Mouse (Mus musculus): ENCODE measurements around the gene Abhd8. TPM values are rescaled to one million over a fixed set of nuclear protein-coding genes. Genes with fewer than 3 reads are reported as not detected.

The Abhd8 gene
- polyA plus RNA-seq, 1 experiment from 2014 or later: 99.3 TPM

GRCm38 (mm10) chr8:71475702-71476075 lies 12.2 kb upstream of the Abhd8 start:
- Histone ChIP-seq H3K4me1 (peaks cover 23% of the 10 kb centered on the region), H3K4me2 (peak overlapping the region; percentile 90), H3K36me3 (replicated peaks) (peaks cover 76% of the 10 kb centered on the region), H3K4me3 (replicated peaks) (peak overlapping the region; percentile 64), H3K27me3 (no peaks in the 10 kb centered on the region), H3K27ac (peak overlapping the region; percentile 90; the same call in 1 of the 2 replicates), H3K9ac (peak overlapping the region; percentile 72; the same call in 1 of the 2 replicates), H3K9me3 (no peaks in the 10 kb centered on the region)
- ATAC-seq (ENCODE audit: low FRiP score): peak; percentile 23
- WGBS: 30% methylated on average over 4 of the region's 4 CpGs

DNA sequence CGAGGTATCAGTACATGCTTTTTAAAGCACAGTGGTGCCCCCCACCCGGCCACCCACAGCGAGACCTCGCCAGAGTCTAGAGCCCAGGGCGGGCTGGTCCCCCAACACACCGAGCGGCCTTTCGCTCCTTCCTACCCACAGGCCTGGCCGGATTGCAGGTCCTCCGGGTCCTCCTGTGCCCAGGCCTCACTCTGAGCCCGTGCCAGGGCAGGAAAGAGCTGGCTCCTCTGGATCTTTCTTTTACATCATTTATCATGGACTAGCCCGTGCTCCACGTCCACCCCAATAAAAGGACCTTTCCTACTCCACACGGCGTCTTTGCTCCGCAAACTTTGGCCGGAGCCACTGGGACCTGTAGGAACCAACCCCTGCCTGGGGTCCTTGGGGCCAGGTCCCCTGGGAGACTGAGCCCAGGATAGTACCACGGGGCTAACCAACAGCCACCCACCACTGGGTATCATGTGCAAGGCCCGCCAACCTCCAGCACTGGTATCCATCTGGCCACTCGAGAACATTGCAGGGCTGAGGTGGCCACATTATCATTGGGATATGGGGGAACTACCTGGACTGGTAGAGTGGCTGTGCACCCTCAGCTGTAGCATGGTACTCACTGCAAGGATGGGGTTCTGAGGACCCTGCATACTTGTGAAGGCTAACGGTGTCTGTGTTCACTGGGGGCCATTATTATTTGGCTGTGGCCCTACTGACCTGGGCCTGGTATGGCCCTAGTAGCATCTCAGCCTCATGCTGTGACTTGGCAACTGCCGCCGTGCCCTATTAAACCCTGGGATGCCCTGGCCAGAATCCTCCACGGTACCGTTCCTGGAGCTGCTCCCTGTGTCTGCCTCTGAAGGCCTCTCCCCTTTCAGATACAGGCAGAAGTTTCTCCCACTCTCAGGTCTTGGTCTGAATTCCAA lies 11.6 kb upstream of the Abhd8 start:
- Histone ChIP-seq H3K36me3 (replicated peaks) (peaks cover 70% of the 10 kb centered on the region), H3K27me3 (no peaks in the 10 kb centered on the region), H3K27ac (no peak overlapping the region), H3K4me2 (peak overlapping the region; percentile 90; the same call in 1 of the 2 replicates), H3K9ac (no peak overlapping the region), H3K4me1 (peaks cover 29% of the 10 kb centered on the region), H3K4me3 (replicated peaks) (no peak overlapping the region), H3K9me3 (no peaks in the 10 kb centered on the region)
- no peak for ATAC-seq (ENCODE audit: low FRiP score)
- WGBS: 91% methylated on average over 25 of the region's 25 CpGs

- WGBS: 94% methylated on average over 18 of the region's 18 CpGs
- Histone ChIP-seq H3K9ac (no peak overlapping the region), H3K4me1 (peaks cover 34% of the 10 kb centered on the region), H3K27me3 (no peaks in the 10 kb centered on the region), H3K36me3 (replicated peaks) (peaks cover 63% of the 10 kb centered on the region), H3K27ac (no peak overlapping the region), H3K4me3 (replicated peaks) (no peak overlapping the region), H3K4me2 (no peak overlapping the region), H3K9me3 (no peaks in the 10 kb centered on the region)
- ATAC-seq (ENCODE audit: low FRiP score): no peak
Measured at GRCm38 (mm10) chr8:71474344-71474743, 10.9 kb upstream of the Abhd8 start.

- no peak for ATAC-seq (ENCODE audit: low FRiP score)
- peaks cover 50% of the 10 kb centered on the region for H3K36me3 ChIP-seq (replicated peaks)
- H3K4me2 ChIP-seq: no peak overlapping the region
- WGBS: 82% methylated on average over 8 of the region's 8 CpGs
- H3K27ac ChIP-seq: no peak overlapping the region
- no peak overlapping the region for H3K4me3 ChIP-seq (replicated peaks)
- peaks cover 37% of the 10 kb centered on the region for H3K4me1 ChIP-seq
- no peak overlapping the region for H3K9ac ChIP-seq
- H3K9me3 ChIP-seq: no peaks in the 10 kb centered on the region
- no peaks in the 10 kb centered on the region for H3K27me3 ChIP-seq
Measured at GRCm38 (mm10) chr8:71472601-71473386, 9.3 kb upstream of the Abhd8 start.

GRCm38 (mm10) chr8:71471861-71472260 lies 8.4 kb upstream of the Abhd8 start:
- no peak overlapping the region for H3K9ac ChIP-seq
- WGBS: 96% methylated on average over 17 of the region's 17 CpGs
- H3K36me3 ChIP-seq (replicated peaks): peaks cover 47% of the 10 kb centered on the region
- H3K4me2 ChIP-seq: no peak overlapping the region
- H3K4me3 ChIP-seq (replicated peaks): no peak overlapping the region
- H3K27ac ChIP-seq: no peak overlapping the region
- peaks cover 27% of the 10 kb centered on the region for H3K4me1 ChIP-seq
- H3K27me3 ChIP-seq: no peaks in the 10 kb centered on the region
- ATAC-seq (ENCODE audit: low FRiP score): no peak
- no peaks in the 10 kb centered on the region for H3K9me3 ChIP-seq

GRCm38 (mm10) chr8:71470913-71471255 lies 7.4 kb upstream of the Abhd8 start:
- WGBS: 90% methylated on average over 5 of the region's 5 CpGs
- H3K4me1 ChIP-seq: peaks cover 23% of the 10 kb centered on the region
- no peak overlapping the region for H3K27ac ChIP-seq
- H3K4me3 ChIP-seq (replicated peaks): no peak overlapping the region
- no peaks in the 10 kb centered on the region for H3K27me3 ChIP-seq
- H3K4me2 ChIP-seq: no peak overlapping the region
- H3K9me3 ChIP-seq: no peaks in the 10 kb centered on the region
- H3K36me3 ChIP-seq (replicated peaks): peaks cover 51% of the 10 kb centered on the region
- H3K9ac ChIP-seq: no peak overlapping the region; the same call in 1 of the 2 replicates
- ATAC-seq (ENCODE audit: low FRiP score): no peak

- H3K4me2 ChIP-seq: peak overlapping the region; percentile 93
- ATAC-seq (ENCODE audit: low FRiP score): no peak
- H3K36me3 ChIP-seq (replicated peaks): peaks cover 51% of the 10 kb centered on the region
- H3K27me3 ChIP-seq: no peaks in the 10 kb centered on the region
- peak overlapping the region; percentile 88; the same call in 1 of the 2 replicates for H3K27ac ChIP-seq
- WGBS: 83% methylated on average over 3 of the region's 3 CpGs
- H3K9me3 ChIP-seq: no peaks in the 10 kb centered on the region
- peaks cover 25% of the 10 kb centered on the region for H3K4me1 ChIP-seq
- H3K9ac ChIP-seq: peak overlapping the region; percentile 83; the same call in 1 of the 2 replicates
- H3K4me3 ChIP-seq (replicated peaks): peak overlapping the region; percentile 91
Measured at GRCm38 (mm10) chr8:71470146-71470912, 6.9 kb upstream of the Abhd8 start.

- H3K36me3 ChIP-seq (replicated peaks): peaks cover 42% of the 10 kb centered on the region
- H3K4me2 ChIP-seq: peak overlapping the region; percentile 93
- H3K9me3 ChIP-seq: no peaks in the 10 kb centered on the region
- H3K9ac ChIP-seq: peak overlapping the region; percentile 83
- H3K27me3 ChIP-seq: no peaks in the 10 kb centered on the region
- WGBS: 1% methylated on average over 22 of the region's 24 CpGs
- H3K27ac ChIP-seq: peak overlapping the region; percentile 88
- H3K4me3 ChIP-seq (replicated peaks): peak overlapping the region; percentile 91
- peaks cover 27% of the 10 kb centered on the region for H3K4me1 ChIP-seq
- peak; percentile 35 for ATAC-seq (ENCODE audit: low FRiP score)
Measured at GRCm38 (mm10) chr8:71469411-71469810, 6.0 kb upstream of the Abhd8 start.

GRCm38 (mm10) chr8:71468916-71469315 lies 5.5 kb upstream of the Abhd8 start, which contains the start of gene Dda1:
Gene Dda1 (plus strand): TSS chr8:71469199.
- H3K4me2 ChIP-seq: peak within 1 kb of the TSS; percentile 93
- peaks cover 37% of the 10 kb centered on the region for H3K36me3 ChIP-seq (replicated peaks)
- H3K9ac ChIP-seq: peak within 1 kb of the TSS; percentile 83
- no peaks in the 10 kb centered on the region for H3K9me3 ChIP-seq
- no peaks in the 10 kb centered on the region for H3K27me3 ChIP-seq
- peaks cover 32% of the 10 kb centered on the region for H3K4me1 ChIP-seq
- peak within 1 kb of the TSS; percentile 91 for H3K4me3 ChIP-seq (replicated peaks)
- WGBS: under 1% methylated on average over 47 of the region's 52 CpGs
- H3K27ac ChIP-seq: peak within 1 kb of the TSS; percentile 88
- ATAC-seq (ENCODE audit: low FRiP score): peak; percentile 91

GRCm38 (mm10) chr8:71468001-71468400 lies 4.5 kb upstream of the Abhd8 start:
- Histone ChIP-seq H3K4me2 (no peak overlapping the region), H3K4me1 (peaks cover 36% of the 10 kb centered on the region), H3K36me3 (replicated peaks) (peaks cover 28% of the 10 kb centered on the region), H3K27me3 (no peaks in the 10 kb centered on the region), H3K4me3 (replicated peaks) (no peak overlapping the region), H3K9ac (no peak overlapping the region), H3K9me3 (no peaks in the 10 kb centered on the region), H3K27ac (no peak overlapping the region)
- ATAC-seq (ENCODE audit: low FRiP score): no peak
- WGBS: 96% methylated on average over 1 of the region's 1 CpGs

DNA sequence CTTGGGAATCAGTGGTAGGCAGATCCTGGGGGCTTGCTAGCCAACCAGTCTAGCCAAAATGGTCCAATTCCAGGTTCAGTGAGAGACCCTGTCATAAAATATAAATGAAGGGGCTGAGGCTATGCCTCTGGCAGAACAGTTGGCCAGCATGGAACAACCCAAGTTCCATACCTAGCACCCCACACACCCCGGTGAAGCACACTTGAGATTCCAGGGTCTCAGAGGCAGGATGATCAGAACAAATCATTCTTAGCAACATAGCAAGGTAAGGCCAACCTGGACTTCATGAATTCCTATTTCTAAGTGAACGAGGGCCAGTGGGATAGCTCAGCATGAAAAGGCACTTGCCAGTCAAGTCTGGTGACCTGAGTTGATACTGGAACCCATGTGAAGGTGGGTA lies 3.7 kb upstream of the Abhd8 start:
- no peak for ATAC-seq (ENCODE audit: low FRiP score)
- H3K4me3 ChIP-seq (replicated peaks): no peak overlapping the region
- no peak overlapping the region for H3K27ac ChIP-seq
- no peak overlapping the region for H3K4me2 ChIP-seq
- 86% methylated on average over 2 of the region's 2 CpGs for WGBS
- H3K27me3 ChIP-seq: no peaks in the 10 kb centered on the region
- H3K9me3 ChIP-seq: no peaks in the 10 kb centered on the region
- H3K4me1 ChIP-seq: peaks cover 43% of the 10 kb centered on the region
- peaks cover 20% of the 10 kb centered on the region for H3K36me3 ChIP-seq (replicated peaks)
- no peak overlapping the region for H3K9ac ChIP-seq

GRCm38 (mm10) chr8:71466198-71466597 lies 2.7 kb upstream of the Abhd8 start:
- no peak overlapping the region for H3K4me3 ChIP-seq (replicated peaks)
- H3K9ac ChIP-seq: no peak overlapping the region
- H3K27me3 ChIP-seq: no peaks in the 10 kb centered on the region
- no peak overlapping the region for H3K4me2 ChIP-seq
- H3K36me3 ChIP-seq (replicated peaks): peaks cover 17% of the 10 kb centered on the region
- H3K9me3 ChIP-seq: no peaks in the 10 kb centered on the region
- no peak for ATAC-seq (ENCODE audit: low FRiP score)
- H3K27ac ChIP-seq: no peak overlapping the region
- peaks cover 53% of the 10 kb centered on the region for H3K4me1 ChIP-seq
- 96% methylated on average over 5 of the region's 5 CpGs for WGBS
